Mouse (Mus musculus): ENCODE results near the gene Pin4.

GRCm38 (mm10) chrX:102076886-102077765 lies 42.1 kb upstream of the Pin4 start:
- TF ChIP-seq CTCF (IDR thresholded peaks at IDR 0.05; ENCODE audit: low read depth, low read length) = no peak
- TF ChIP-seq TAL1 (conservative IDR thresholded peaks at IDR 0.05; ENCODE audit: low read depth, low read length) = no peak
- TF ChIP-seq GATA2 (IDR thresholded peaks at IDR 0.05; ENCODE audit: borderline replicate concordance, low read depth, low read length) = no peak

Measured in G1E (cell line).